Mouse (Mus musculus): ENCODE measurements at regions not wholly inside any gene's neighbourhood (a gene's known extent, or its start where the extent isn't known, plus 50 kb on each side); places are given as distances from the start of the nearest gene placed in this dataset.

DNA sequence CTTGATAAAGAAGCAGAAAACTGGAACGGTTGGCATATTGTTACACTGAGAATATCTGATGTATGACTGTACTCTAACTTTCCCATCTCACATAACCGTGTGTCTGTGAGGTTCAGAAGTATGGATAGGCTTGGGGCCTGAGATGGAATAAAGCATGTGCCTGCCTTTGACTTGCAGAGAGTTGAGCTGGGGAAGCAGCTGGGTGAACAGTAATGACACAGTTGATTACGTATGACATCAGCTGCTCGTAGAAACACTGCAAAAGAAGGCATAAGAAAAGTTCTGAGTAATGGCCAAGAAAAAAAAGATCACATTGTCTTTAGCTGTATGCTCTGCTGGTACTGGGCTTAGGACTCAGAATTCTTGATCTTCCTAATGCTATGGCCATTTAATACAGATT is 138.4 kb upstream of the Cnr1 start:
- TF ChIP-seq CTCF (IDR thresholded peaks at IDR 0.05; ENCODE audit: extremely low read depth, insufficient read depth, low read length) (no peak), POLR2A (IDR thresholded peaks at IDR 0.05; ENCODE audit: extremely low read depth, insufficient read depth, low read length) (no peak)

Data from cortical plate, adult 2 months (tissue).